Mouse (Mus musculus) hindbrain, embryonic 11.5 days (tissue): Measurements from ENCODE around the gene Chchd1. TPM values are rescaled to one million over a fixed set of nuclear protein-coding genes. Genes with fewer than 3 reads are reported as not detected.

Experiments
- ATAC-seq: fragments of 200-750 bp; cut with Nextera tagmentation; 2 replicates; pipeline ENCODE4 v1.8.0; 2017; ENCODE audit warnings: mild to moderate bottlenecking, moderate TSS enrichment, moderate library complexity; ENCODE audit not compliant: low FRiP score
- DNase-seq: peaks from one replicate; pipeline ENCODE4 v3.0.0-alpha.2; 2015; ENCODE audit warnings: low spot score
- H3K27ac ChIP-seq: fragments of 300-500 bp; sonication (generic); 2 replicates; pipeline ENCODE4 v1.5.1; 2014; ENCODE audit warnings: mild to moderate bottlenecking, low read depth, low read length
- H3K27me3 ChIP-seq: fragments of 300-500 bp; sonication (generic); 2 replicates; pipeline ENCODE4 v1.6.1; 2014; ENCODE audit warnings: mild to moderate bottlenecking, low read length, moderate library complexity, mixed read lengths; ENCODE audit not compliant: control insufficient read depth, insufficient read depth
- H3K36me3 ChIP-seq: fragments of 300-500 bp; sonication (generic); 2 replicates; pipeline ENCODE4 v1.6.1; 2014; ENCODE audit warnings: mild to moderate bottlenecking, low read length, moderate library complexity, mixed read lengths; ENCODE audit not compliant: control insufficient read depth, insufficient read depth
- H3K4me1 ChIP-seq: fragments of 300-500 bp; sonication (generic); replicated peaks from 2 replicates; pipeline ENCODE4 v1.6.1; 2014; ENCODE audit warnings: low read length, mixed read lengths; ENCODE audit not compliant: control insufficient read depth, insufficient read depth
- H3K4me2 ChIP-seq: fragments of 300-500 bp; sonication (generic); replicated peaks from 2 replicates; pipeline ENCODE4 v1.6.1; 2014; ENCODE audit warnings: mild to moderate bottlenecking, low read depth, low read length
- H3K4me3 ChIP-seq: fragments of 300-500 bp; sonication (generic); 2 replicates; pipeline ENCODE4 v1.5.1; 2014; ENCODE audit warnings: low read depth, low read length
- H3K9ac ChIP-seq: fragments of 300-500 bp; sonication (generic); 2 replicates; pipeline ENCODE4 v1.6.1; 2014; ENCODE audit warnings: low read depth, low read length
- H3K9me3 ChIP-seq: fragments of 300-500 bp; sonication (generic); 2 replicates; pipeline ENCODE4 v1.6.1; 2016; ENCODE audit warnings: low read length; ENCODE audit not compliant: control insufficient read depth
- WGBS: fragments of 180-500 bp; shearing (Covaris S2); extraction: QIAGEN DNeasy Blood & Tissue Kit; methylation state at CpG from one replicate; pipeline ENCODE4 v1.1.7; 2014; 5-methylcytosine and 5-hydroxymethylcytosine counted together
- polyA plus RNA-seq: library from polyadenylated mRNA; unstranded; fragments of >200 nt; fragmentation: Nextera tagmentation; extraction: Ambion mirVana; gene quantifications from 2 replicates; pipeline ENCODE4 v1.2.1, GENCODE M21; 2014

Chchd1 gene
- polyA plus RNA-seq, 1 experiment from 2014 or later: 223 TPM

DNA sequence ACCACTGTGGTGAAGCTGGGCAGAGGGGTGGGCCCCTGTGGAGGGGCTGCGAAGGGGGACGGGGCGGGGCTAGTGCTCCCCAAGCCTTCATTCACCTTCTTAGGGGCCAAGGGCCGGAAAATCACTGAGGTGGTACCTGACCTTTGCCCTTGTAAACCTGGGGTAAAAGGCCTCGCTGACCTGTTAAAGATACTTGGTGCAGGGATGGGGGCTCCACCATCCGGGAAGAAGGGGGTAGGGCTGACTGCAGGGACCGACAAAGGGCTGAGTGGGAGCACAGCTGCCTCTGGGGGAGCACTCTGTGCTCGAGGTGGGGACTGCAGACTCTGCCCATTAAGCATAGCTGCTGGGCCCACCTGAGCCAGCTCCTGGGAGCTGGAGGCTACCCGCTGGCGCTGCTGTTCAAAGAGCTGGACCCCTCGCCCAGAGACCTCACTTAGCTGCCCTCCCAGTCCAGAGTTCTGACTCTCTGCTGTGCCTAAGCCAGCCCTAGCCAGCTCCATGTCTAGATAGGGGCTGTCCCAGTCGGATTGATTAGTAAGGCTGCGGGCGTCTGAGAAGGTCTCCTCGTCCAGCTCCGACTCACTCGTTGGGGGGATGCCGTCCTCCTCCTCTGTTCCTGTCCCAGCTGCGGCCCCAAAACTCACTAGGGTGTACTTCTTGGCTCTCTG, 41.0 kb upstream of the Chchd1 start:
- DNase-seq (peak; percentile 48), ATAC-seq (peak; percentile 34)
- Histone ChIP-seq H3K4me2 (peak overlapping the region; percentile 96), H3K27ac (peak overlapping the region; percentile 67; the same call in 1 of the 2 replicates), H3K27me3 (peaks cover 6% of the 10 kb centered on the region), H3K36me3 (no peaks in the 10 kb centered on the region), H3K9ac (peak overlapping the region; percentile 74), H3K4me3 (peak overlapping the region; percentile 55), H3K4me1 (0 out of 2 replicates have a peak, but pooled peaks cover 2% of the 10 kb centered on the region), H3K9me3 (no peaks in the 10 kb centered on the region)
- 10% methylated on average over 19 of the region's 19 CpGs for WGBS

DNA sequence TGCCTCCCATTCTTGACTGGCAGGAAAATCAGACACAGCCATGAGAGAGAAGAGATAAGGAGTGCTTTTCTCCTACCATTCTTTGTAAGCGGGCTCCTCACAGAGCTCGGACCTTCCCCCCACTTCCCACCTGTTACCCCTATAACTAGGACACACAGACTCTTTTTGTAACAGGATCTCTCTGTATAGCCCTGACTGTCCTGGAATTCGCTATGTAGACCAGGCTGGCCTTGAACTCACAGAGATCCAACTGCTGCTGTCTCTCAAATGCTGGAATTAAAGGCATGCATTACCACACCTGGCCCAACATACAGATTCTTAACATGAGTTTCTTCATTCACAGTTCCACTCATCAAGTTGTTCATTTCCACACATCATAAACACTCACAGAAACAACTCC, 40.1 kb upstream of the Chchd1 start:
- no peaks in the 10 kb centered on the region for H3K9me3 ChIP-seq
- no peak overlapping the region for H3K9ac ChIP-seq
- no peak overlapping the region for H3K4me2 ChIP-seq
- 0 out of 2 replicates have a peak, but pooled peaks cover 2% of the 10 kb centered on the region for H3K4me1 ChIP-seq
- no peak for DNase-seq
- no peaks in the 10 kb centered on the region for H3K36me3 ChIP-seq
- no peak overlapping the region for H3K27ac ChIP-seq
- WGBS: 90% methylated on average over 3 of the region's 3 CpGs
- no peak overlapping the region for H3K4me3 ChIP-seq
- no peak for ATAC-seq
- H3K27me3 ChIP-seq: peaks cover 6% of the 10 kb centered on the region

DNA sequence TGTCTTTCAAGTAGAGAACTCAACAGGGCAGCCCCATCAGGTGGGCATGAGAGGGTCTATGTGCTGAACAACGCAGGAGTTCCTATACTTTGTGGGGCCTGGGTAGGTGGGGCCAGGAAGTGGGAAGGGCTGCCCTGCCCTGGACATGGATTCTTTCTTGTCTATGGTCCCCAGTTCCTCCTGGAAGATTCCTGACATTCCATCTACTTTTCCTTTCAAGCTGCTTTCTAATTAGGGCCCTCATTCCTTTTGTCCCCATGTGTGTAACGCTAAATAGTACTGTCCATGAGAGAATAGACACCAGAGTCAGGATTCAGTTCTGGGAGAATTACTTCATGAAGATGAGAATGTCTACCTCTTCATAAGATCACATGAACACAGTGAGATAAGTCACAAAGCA, 39.2 kb upstream of the Chchd1 start:
- H3K9ac ChIP-seq: no peak overlapping the region
- no peaks in the 10 kb centered on the region for H3K36me3 ChIP-seq
- DNase-seq (no peak), ATAC-seq (no peak)
- H3K4me3 ChIP-seq: no peak overlapping the region
- 69% methylated on average over 2 of the region's 2 CpGs for WGBS
- H3K27me3 ChIP-seq: peaks cover 6% of the 10 kb centered on the region
- no peaks in the 10 kb centered on the region for H3K9me3 ChIP-seq
- no peak overlapping the region for H3K27ac ChIP-seq
- 0 out of 2 replicates have a peak, but pooled peaks cover 2% of the 10 kb centered on the region for H3K4me1 ChIP-seq
- H3K4me2 ChIP-seq: no peak overlapping the region

DNA sequence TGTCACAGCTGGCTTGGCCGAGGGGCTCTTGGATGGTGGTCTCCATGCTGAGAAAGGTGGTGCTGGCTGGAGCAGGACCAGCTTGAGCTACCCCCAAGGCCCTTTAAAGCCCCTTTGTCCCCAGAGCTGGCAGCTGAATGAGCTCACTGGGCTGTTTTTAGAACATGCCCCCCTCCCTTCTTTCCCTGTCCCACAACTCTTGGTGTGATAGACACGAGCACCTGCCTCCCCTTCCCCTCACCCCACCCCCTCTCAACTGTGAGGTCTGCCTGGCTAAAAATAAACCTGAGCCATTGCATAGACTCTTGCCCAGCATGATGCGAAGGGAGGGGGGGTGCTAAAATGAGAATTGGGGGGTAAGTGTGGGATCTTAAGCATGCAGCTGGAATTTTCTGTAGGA, 38.4 kb upstream of the Chchd1 start:
- Histone ChIP-seq H3K9me3 (no peaks in the 10 kb centered on the region), H3K36me3 (no peaks in the 10 kb centered on the region), H3K9ac (no peak overlapping the region), H3K4me1 (0 out of 2 replicates have a peak, but pooled peaks cover 2% of the 10 kb centered on the region), H3K4me2 (no peak overlapping the region), H3K27ac (no peak overlapping the region), H3K4me3 (no peak overlapping the region), H3K27me3 (peaks cover 6% of the 10 kb centered on the region)
- no peak for ATAC-seq
- 46% methylated on average over 3 of the region's 3 CpGs for WGBS
- DNase-seq: no peak

DNA sequence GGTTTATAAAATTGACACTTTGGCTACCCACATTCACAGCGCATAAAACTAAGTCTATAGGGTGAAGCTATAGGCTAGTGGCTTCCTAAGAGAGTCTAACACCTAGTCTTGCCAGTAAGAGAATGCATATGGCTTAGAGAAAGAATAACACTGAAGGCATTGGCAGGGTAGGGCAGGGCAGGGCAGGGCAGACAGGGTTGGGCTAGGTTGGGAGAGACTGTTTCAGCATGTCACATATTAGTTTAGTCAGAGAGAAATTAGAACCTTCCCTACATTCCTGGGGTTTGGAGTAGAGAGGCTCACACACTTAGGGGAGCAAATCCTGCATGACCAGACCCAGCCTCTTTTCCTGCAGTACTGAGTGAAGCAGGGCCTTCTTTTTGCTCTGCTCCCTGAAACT, 35.3 kb upstream of the Chchd1 start:
- WGBS: 61% methylated on average over 1 of the region's 1 CpGs
- no peaks in the 10 kb centered on the region for H3K9me3 ChIP-seq
- DNase-seq: no peak

DNA sequence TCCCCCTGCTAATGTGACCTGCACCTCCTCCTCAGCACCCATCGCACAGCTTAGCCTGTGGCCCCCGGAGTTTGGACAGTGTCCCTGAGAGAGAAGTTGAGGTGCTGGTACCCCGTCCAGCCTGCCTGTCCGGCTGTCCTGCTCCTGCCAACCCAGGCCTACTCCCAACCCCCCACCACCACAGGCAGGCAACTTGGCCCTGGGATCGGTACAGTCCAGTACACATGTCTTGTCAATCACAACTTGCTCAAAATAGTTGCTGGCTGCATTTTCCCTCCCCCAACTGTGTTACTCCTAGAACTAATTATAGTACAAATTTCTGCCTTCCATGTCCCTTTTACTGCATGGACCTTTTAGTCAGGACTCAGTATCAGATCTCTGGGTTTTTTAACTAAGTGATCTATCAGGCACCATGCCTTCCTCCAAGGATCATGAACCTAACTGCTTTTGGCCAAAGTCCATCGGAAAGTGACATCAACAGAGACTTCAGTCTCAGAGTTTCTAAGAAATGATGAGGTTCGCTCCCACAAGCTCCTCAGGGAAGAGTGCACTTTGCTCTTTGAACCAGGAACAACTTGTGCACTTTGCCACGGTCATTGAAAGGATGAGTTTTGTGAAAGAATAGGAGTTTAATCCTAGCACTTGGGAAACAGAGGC, 34.5 kb upstream of the Chchd1 start, which contains the start of gene Synpo2l:
Synpo2l (minus strand) TSS at position 201 of the 657 bp plus-strand sequence.
- no peak within 1 kb of the TSS for H3K27ac ChIP-seq
- H3K4me1 ChIP-seq: no peaks in the 10 kb centered on the region
- DNase-seq: no peak
- no peak for ATAC-seq
- no peaks in the 10 kb centered on the region for H3K27me3 ChIP-seq
- H3K4me2 ChIP-seq: no peak within 1 kb of the TSS
- no peak within 1 kb of the TSS for H3K4me3 ChIP-seq
- no peak within 1 kb of the TSS for H3K9ac ChIP-seq
- H3K36me3 ChIP-seq: no peaks in the 10 kb centered on the region
- no peaks in the 10 kb centered on the region for H3K9me3 ChIP-seq
- 85% methylated on average over 8 of the region's 8 CpGs for WGBS

More for the DNA sequence above, 35.3 kb upstream of the Chchd1 start:
- Histone ChIP-seq H3K4me3 (no peak overlapping the region), H3K36me3 (no peaks in the 10 kb centered on the region), H3K4me2 (no peak overlapping the region), H3K9ac (no peak overlapping the region), H3K27ac (no peak overlapping the region), H3K27me3 (peaks cover 3% of the 10 kb centered on the region; the same call in 1 of the 2 replicates), H3K4me1 (no peaks in the 10 kb centered on the region)
- no peak for ATAC-seq

DNA sequence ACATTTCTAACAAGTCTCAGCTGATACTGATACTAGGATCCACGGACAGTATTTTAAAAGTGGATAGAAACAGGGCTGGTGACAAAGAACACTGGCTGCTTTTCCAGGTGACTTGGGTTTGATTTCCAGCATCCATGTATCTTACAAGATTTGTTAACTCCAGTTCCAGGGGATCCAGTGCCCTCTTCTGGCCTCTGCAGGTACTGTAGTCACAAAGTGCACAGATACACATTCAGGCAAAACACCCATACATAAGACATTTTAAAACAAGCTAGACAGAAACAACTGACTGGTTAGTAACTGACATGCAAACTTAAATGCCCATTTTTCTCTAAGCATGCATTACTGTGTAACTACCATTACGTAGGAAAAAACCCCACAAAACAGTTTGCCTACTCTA, 29.8 kb upstream of the Chchd1 start:
- no peak overlapping the region for H3K9ac ChIP-seq
- H3K4me3 ChIP-seq: no peak overlapping the region
- H3K27me3 ChIP-seq: no peaks in the 10 kb centered on the region
- no peaks in the 10 kb centered on the region for H3K9me3 ChIP-seq
- H3K36me3 ChIP-seq: peaks cover 4% of the 10 kb centered on the region; the same call in 1 of the 2 replicates
- WGBS: 92% methylated on average over 2 of the region's 2 CpGs
- H3K4me2 ChIP-seq: no peak overlapping the region
- no peak for ATAC-seq
- peak; percentile 64 for DNase-seq
- no peak overlapping the region for H3K27ac ChIP-seq
- H3K4me1 ChIP-seq: no peaks in the 10 kb centered on the region; the same call in 1 of the 2 replicates

DNA sequence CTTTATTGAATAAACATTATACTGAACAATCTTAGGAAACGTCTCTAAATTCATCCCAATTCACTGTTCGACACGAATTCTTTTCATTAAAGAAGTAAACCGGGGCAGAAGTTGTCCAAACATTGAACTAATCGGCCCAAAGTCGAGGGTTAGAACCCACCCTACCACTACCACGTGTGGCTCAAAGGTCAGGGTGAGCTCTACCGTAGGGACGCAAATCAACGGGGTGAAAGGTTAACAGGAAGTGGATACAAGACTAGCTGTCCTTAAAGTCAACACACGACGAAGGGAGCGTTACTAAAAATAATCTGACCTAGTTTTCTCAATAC, 29.1 kb upstream of the Chchd1 start:
- DNase-seq: no peak
- H3K36me3 ChIP-seq: peaks cover 4% of the 10 kb centered on the region; the same call in 1 of the 2 replicates
- H3K27ac ChIP-seq: 0 out of 2 replicates have a peak overlapping the region, but pooled peaks have one; percentile 58
- H3K4me3 ChIP-seq: peak overlapping the region; percentile 63
- H3K9me3 ChIP-seq: no peaks in the 10 kb centered on the region
- ATAC-seq: peak; percentile 82
- H3K4me1 ChIP-seq: no peaks in the 10 kb centered on the region; the same call in 1 of the 2 replicates
- H3K9ac ChIP-seq: no peak overlapping the region
- H3K27me3 ChIP-seq: no peaks in the 10 kb centered on the region
- WGBS: 12% methylated on average over 13 of the region's 13 CpGs
- peak overlapping the region; percentile 61 for H3K4me2 ChIP-seq
